Mouse (Mus musculus) stomach, embryonic 14.5 days (tissue): ENCODE measurements around the gene Mia2. TPM values are rescaled to one million over a fixed set of nuclear protein-coding genes. Genes with fewer than 3 reads are reported as not detected.

ENCODE experiments used
- ATAC-seq: fragments of 200-750 bp; cut with Nextera tagmentation; 2 replicates; pipeline ENCODE4 v1.8.0; 2017; ENCODE audit warnings: low read depth, moderate TSS enrichment; ENCODE audit not compliant: insufficient number of reproducible peaks, insufficient read depth, low FRiP score
- H3K27ac ChIP-seq: fragments of 300-500 bp; sonication (generic); 2 replicates; pipeline ENCODE4 v1.5.1; 2014; ENCODE audit warnings: mild to moderate bottlenecking, low read length, moderate library complexity, mixed read lengths
- H3K27me3 ChIP-seq: fragments of 300-500 bp; sonication (generic); 2 replicates; pipeline ENCODE4 v1.6.1; 2014; ENCODE audit warnings: low read length, control low read depth, mixed read lengths; ENCODE audit not compliant: control insufficient read depth, insufficient read depth
- H3K36me3 ChIP-seq: fragments of 300-500 bp; sonication (generic); 2 replicates; pipeline ENCODE4 v1.6.1; 2014; ENCODE audit warnings: mild to moderate bottlenecking, control low read depth, low read length, moderate library complexity, mixed read lengths; ENCODE audit not compliant: control insufficient read depth, insufficient read depth
- H3K4me1 ChIP-seq: fragments of 300-500 bp; sonication (generic); 2 replicates; pipeline ENCODE4 v1.6.1; 2014; ENCODE audit warnings: low read length, control low read depth, mixed read lengths; ENCODE audit not compliant: control insufficient read depth, insufficient read depth
- H3K4me2 ChIP-seq: fragments of 300-500 bp; sonication (generic); replicated peaks from 2 replicates; pipeline ENCODE4 v1.6.1; 2014; ENCODE audit warnings: low read depth, low read length, control low read depth
- H3K4me3 ChIP-seq: fragments of 300-500 bp; sonication (generic); 2 replicates; pipeline ENCODE4 v1.5.1; 2014; ENCODE audit warnings: low read depth, low read length, control low read depth
- H3K9ac ChIP-seq: fragments of 300-500 bp; sonication (generic); replicated peaks from 2 replicates; pipeline ENCODE4 v1.6.1; 2014; ENCODE audit warnings: low read depth, mild to moderate bottlenecking, control low read depth, low read length, moderate library complexity, mixed read lengths
- H3K9me3 ChIP-seq: fragments of 300-500 bp; sonication (generic); 2 replicates; pipeline ENCODE4 v1.6.1; 2016; ENCODE audit warnings: low read depth, low read length, control low read depth; ENCODE audit not compliant: control insufficient read depth
- WGBS: fragments of 180-500 bp; shearing (Covaris S2); extraction: QIAGEN DNeasy Blood & Tissue Kit; methylation state at CpG from one replicate; pipeline ENCODE4 v1.1.7; 2014; 5-methylcytosine and 5-hydroxymethylcytosine counted together
- polyA plus RNA-seq: library from polyadenylated mRNA; unstranded; fragments of >200 nt; fragmentation: Nextera tagmentation; extraction: Ambion mirVana; gene quantifications from 2 replicates; pipeline ENCODE4 v1.2.1, GENCODE M21; 2014

Gene Mia2
- polyA plus RNA-seq, 1 experiment from 2014 or later = 65.1 TPM

DNA sequence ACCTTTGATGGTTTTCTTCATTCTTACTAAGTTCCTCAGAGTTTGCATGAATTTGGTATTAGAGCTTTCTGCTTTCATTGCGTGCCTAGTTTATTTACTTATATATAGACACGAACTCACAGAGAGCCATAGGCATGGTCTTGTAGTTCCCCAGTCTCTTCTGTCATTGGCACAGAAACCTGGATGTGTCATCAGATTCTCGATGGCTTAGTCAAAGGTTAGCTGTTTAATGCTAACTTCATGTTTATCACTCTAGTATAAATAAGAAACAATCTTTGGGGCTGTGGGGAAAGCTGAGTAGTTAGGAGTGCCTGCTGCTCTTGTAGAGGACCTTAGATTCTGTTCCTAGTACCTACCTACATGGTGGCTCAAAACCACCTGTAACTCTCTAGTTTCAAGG lies 18.6 kb upstream of the Mia2 start:
- no peak overlapping the region for H3K27ac ChIP-seq
- peaks cover 13% of the 10 kb centered on the region for H3K36me3 ChIP-seq
- H3K27me3 ChIP-seq = no peaks in the 10 kb centered on the region
- no peak for ATAC-seq
- H3K4me2 ChIP-seq = no peak overlapping the region
- no peak overlapping the region for H3K9ac ChIP-seq
- no peaks in the 10 kb centered on the region for H3K4me1 ChIP-seq
- no peak overlapping the region for H3K4me3 ChIP-seq
- no peaks in the 10 kb centered on the region for H3K9me3 ChIP-seq
- WGBS = 83% methylated on average over 3 of the region's 3 CpGs

DNA sequence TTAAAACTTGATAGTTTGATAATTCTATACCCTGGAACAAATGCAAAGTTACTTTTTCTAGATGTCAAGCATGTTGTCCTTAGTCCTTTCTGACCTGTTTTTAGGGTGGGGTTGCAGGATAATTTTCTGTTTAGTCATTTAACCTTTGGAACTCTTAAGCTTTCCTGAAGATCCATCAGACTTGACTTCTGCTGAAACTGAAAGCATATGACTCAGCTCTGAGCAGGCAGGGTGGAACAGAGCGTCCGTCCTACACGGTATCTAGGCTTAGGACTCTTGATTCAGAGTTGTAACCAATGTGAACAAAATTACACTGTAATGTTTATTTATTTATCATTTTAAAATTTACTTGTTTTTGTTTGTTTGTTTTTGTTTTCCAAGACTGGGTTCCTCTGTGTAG lies 17.7 kb upstream of the Mia2 start:
- no peaks in the 10 kb centered on the region for H3K27me3 ChIP-seq
- H3K4me3 ChIP-seq = no peak overlapping the region
- WGBS = 88% methylated on average over 3 of the region's 3 CpGs
- no peak for ATAC-seq
- peaks cover 6% of the 10 kb centered on the region; the same call in 1 of the 2 replicates for H3K36me3 ChIP-seq
- H3K4me2 ChIP-seq = no peak overlapping the region
- H3K4me1 ChIP-seq = no peaks in the 10 kb centered on the region
- no peak overlapping the region for H3K27ac ChIP-seq
- no peaks in the 10 kb centered on the region for H3K9me3 ChIP-seq
- H3K9ac ChIP-seq = no peak overlapping the region

DNA sequence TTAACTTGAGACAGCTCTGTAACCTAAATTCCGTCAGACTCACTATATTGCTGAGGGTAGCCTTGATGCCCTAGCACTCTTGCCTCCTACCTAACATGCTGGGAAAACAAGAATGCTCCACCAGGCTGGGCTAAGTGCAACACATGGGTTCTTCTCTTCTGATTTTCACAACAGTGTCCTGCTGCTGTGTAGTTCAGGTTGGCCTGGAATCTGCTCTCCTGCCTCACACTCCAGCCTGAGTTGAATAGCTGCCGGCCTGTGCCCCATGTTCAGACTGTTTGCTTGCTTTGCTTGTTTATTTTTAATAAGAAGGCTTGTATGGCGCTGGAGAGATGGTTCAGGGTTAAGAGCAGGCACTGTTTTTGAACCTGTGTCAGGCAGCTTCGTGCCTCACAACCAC lies 15.1 kb upstream of the Mia2 start:
- Histone ChIP-seq H3K27me3 (no peaks in the 10 kb centered on the region), H3K4me3 (no peak overlapping the region), H3K4me2 (no peak overlapping the region), H3K4me1 (no peaks in the 10 kb centered on the region), H3K36me3 (no peaks in the 10 kb centered on the region), H3K9ac (no peak overlapping the region), H3K27ac (no peak overlapping the region), H3K9me3 (no peaks in the 10 kb centered on the region)
- 84% methylated on average over 4 of the region's 4 CpGs for WGBS
- no peak for ATAC-seq

DNA sequence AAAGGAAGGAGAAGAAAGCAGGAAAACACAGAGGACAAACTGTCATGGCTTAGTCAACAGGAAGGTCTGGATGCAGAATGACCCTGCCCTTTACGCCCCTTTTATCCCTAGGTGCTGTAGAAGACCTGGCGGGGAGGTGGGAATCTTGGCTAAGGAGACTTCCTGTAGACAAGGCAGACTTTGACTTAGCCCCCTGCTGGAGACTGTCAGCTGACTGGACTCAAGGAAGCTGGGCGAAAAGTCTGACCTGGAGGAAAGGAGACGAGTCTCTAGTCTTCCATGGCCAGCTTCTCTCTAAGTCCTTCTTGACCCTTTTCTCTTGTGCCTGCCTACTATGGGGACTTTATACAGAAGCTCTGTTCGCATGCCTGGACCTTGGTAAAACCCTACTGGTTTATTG lies 11.2 kb upstream of the Mia2 start:
- no peak overlapping the region for H3K27ac ChIP-seq
- H3K9ac ChIP-seq = no peak overlapping the region
- ATAC-seq = no peak
- no peak overlapping the region for H3K4me2 ChIP-seq
- no peak overlapping the region for H3K4me3 ChIP-seq
- no peaks in the 10 kb centered on the region for H3K4me1 ChIP-seq
- no peaks in the 10 kb centered on the region for H3K9me3 ChIP-seq
- WGBS = 72% methylated on average over 5 of the region's 5 CpGs
- no peaks in the 10 kb centered on the region for H3K36me3 ChIP-seq
- no peaks in the 10 kb centered on the region for H3K27me3 ChIP-seq

DNA sequence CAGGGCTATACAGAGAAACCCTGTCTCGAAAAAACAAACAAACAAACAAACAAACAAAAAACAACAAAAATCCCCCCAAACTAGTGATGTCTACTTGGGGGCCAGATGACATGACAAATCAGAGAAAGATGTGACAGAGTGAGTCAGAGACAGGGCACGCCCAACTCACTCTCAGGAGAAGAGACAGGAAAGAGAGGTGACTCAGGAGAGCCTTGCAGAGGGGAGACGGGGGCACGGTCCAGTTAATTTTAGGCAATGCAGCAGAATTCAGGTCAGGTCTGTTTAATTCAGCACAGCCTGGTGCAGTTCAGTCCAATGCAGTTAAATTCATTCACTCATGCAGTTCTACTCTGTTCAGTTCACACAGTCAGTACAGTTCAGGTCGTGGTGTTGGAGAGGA lies 9.4 kb upstream of the Mia2 start:
- H3K27ac ChIP-seq = no peak overlapping the region
- H3K4me3 ChIP-seq = no peak overlapping the region
- H3K9ac ChIP-seq = no peak overlapping the region
- H3K4me1 ChIP-seq = no peaks in the 10 kb centered on the region
- H3K36me3 ChIP-seq = no peaks in the 10 kb centered on the region
- no peak overlapping the region for H3K4me2 ChIP-seq
- WGBS = 80% methylated on average over 5 of the region's 5 CpGs
- no peak for ATAC-seq
- H3K9me3 ChIP-seq = no peaks in the 10 kb centered on the region
- H3K27me3 ChIP-seq = no peaks in the 10 kb centered on the region

DNA sequence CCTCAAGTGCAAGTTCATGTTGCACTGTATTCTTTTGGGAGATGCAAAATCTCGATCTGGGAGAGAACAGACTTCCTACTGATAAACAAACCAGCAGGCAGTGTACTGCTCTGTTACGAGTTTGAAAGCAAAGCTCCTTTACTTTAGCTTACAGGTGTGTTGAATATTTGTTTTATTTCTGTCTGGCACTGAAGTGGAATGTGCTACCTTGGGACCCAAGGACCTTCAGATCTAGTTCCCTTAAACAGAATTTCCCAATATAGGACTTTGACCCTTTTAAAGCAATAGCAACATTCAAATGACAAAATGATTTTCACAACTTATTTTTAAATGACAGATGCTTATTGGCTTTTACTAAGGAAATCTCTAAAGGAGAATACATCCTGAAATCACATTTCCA lies 2.1 kb upstream of the Mia2 start:
- Histone ChIP-seq H3K36me3 (no peaks in the 10 kb centered on the region), H3K27ac (no peak overlapping the region), H3K4me2 (no peak overlapping the region), H3K27me3 (no peaks in the 10 kb centered on the region), H3K4me1 (no peaks in the 10 kb centered on the region), H3K9ac (no peak overlapping the region), H3K9me3 (no peaks in the 10 kb centered on the region), H3K4me3 (no peak overlapping the region)
- 28% methylated on average over 2 of the region's 2 CpGs for WGBS
- no peak for ATAC-seq

DNA sequence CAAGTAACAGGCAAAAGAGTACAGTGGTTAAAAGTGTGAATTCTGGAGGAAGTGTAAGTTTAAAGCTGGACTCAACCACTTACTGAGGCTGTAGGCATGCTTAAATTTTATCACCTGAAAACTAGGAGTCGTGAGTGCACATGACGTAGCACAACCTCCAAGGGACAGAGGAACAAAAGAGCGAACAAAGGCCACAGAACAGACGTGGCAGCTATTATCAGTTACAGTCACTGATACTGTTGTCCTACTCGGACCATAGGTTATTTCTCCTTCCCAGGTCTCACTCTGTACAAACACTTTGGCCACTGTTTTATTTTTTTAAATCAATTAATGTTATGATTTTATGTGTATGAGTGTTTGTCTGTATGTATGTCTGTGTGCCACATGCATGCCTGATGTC lies 9.2 kb downstream of the Mia2 start:
- no peaks in the 10 kb centered on the region for H3K4me1 ChIP-seq
- H3K9ac ChIP-seq = no peak overlapping the region
- WGBS = 78% methylated on average over 5 of the region's 5 CpGs
- H3K36me3 ChIP-seq = no peaks in the 10 kb centered on the region
- H3K4me2 ChIP-seq = no peak overlapping the region
- H3K4me3 ChIP-seq = no peak overlapping the region
- no peak overlapping the region for H3K27ac ChIP-seq
- no peaks in the 10 kb centered on the region for H3K27me3 ChIP-seq
- ATAC-seq = no peak
- H3K9me3 ChIP-seq = no peaks in the 10 kb centered on the region

DNA sequence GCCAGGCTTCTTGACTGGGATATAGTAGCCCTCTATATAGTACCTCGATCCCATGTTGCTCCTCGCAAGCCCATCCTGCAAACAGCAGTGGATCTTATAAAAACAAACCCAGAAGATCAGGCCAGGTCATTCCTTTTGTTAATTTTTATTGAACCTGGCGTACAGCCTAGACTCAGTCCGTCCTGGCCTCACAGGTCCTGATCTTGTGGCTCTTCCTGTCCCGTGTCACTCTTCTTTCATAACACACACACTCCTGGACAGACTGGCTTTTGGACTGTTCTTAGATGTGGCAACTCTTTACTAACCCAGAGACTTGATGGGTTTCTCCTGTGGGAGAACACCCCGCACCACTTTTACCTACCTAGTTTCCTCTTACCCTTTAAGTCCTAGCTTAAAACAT lies 10.3 kb downstream of the Mia2 start:
- no peak overlapping the region for H3K9ac ChIP-seq
- no peak overlapping the region for H3K4me3 ChIP-seq
- H3K9me3 ChIP-seq = no peaks in the 10 kb centered on the region
- H3K27me3 ChIP-seq = no peaks in the 10 kb centered on the region
- H3K4me2 ChIP-seq = no peak overlapping the region
- H3K4me1 ChIP-seq = no peaks in the 10 kb centered on the region
- ATAC-seq = no peak
- 78% methylated on average over 6 of the region's 6 CpGs for WGBS
- H3K36me3 ChIP-seq = no peaks in the 10 kb centered on the region
- H3K27ac ChIP-seq = no peak overlapping the region

DNA sequence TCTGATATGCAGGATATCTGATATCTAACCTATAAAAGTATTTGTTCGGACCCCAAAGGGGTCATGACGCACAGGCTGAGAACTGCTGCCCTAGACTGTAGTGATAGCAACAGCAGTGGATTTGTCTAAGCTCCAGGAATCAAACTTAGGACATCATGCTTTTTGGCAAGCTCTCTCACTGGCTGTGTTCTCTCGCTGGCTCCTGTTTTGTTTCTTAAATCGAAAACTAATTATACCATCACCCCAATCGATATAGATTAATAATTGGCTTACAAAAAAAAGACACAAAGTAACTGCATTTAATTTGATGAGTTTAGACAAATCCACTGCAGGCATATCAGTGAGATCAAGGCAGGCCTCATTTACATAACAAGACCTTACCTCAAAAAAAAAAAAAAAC lies 10.9 kb downstream of the Mia2 start:
- H3K27ac ChIP-seq = no peak overlapping the region
- ATAC-seq = no peak
- no peaks in the 10 kb centered on the region for H3K36me3 ChIP-seq
- no peak overlapping the region for H3K4me2 ChIP-seq
- no peak overlapping the region for H3K9ac ChIP-seq
- no peak overlapping the region for H3K4me3 ChIP-seq
- H3K9me3 ChIP-seq = no peaks in the 10 kb centered on the region
- H3K27me3 ChIP-seq = no peaks in the 10 kb centered on the region
- no peaks in the 10 kb centered on the region for H3K4me1 ChIP-seq
- WGBS = 89% methylated on average over 5 of the region's 5 CpGs
